8 mouse cellular contexts compared by ENCODE assay signal in genomic region chr9:57074822-57075603, GRCm38 (mm10). TPM values are rescaled to one million over a fixed set of nuclear protein-coding genes. Genes with fewer than 3 reads are reported as not detected.
DNase-seq lines count a peak whose midpoint lies in the region; ATAC-seq and TF ChIP-seq lines count a peak whose summit lies in the region.

No protein-coding gene starts in this region.

- DNase-seq in A20 (ENCODE audit: low read depth, low spot score) = peak; percentile 90
- DNase-seq in adrenal gland, postnatal 14 days = peak; percentile 89
- DNase-seq in heart, adult 9 months (ENCODE audit: low spot score in 2 of 2) = peak; percentile 76 to 82
- peak; percentile 78 to 85 (median 83) for DNase-seq in liver, embryonic 14.5 days (ENCODE audit: low read depth in 3 of 3, low spot score in 3 of 3)
- peak; percentile 73 for DNase-seq in testis, postnatal 14 days (ENCODE audit: low spot score)

- no peak for ATAC-seq in embryonic facial prominence, embryonic 12.5 days (ENCODE audit: insufficient number of reproducible peaks, insufficient read depth, low FRiP score, low TSS enrichment)
- ATAC-seq in kidney, embryonic 14.5 days (ENCODE audit: low FRiP score, low TSS enrichment) = no peak
- no peak for ATAC-seq in liver, embryonic 14.5 days (ENCODE audit: insufficient read depth)
- ATAC-seq in neural tube, embryonic 13.5 days (ENCODE audit: low read depth) = no peak

- H3K9ac ChIP-seq in embryonic facial prominence, embryonic 12.5 days = peak overlapping the region; percentile 72
- H3K9ac ChIP-seq in kidney, embryonic 14.5 days (ENCODE audit: low read depth, low read length) = peak overlapping the region; percentile 74
- peak overlapping the region; percentile 68 for H3K9ac ChIP-seq in liver, embryonic 14.5 days (replicated peaks)
- H3K9ac ChIP-seq in neural tube, embryonic 13.5 days = peak overlapping the region; percentile 65

- H3K27me3 ChIP-seq in embryonic facial prominence, embryonic 12.5 days = no peaks in the 10 kb centered on the region
- no peaks in the 10 kb centered on the region for H3K27me3 ChIP-seq in kidney, embryonic 14.5 days (ENCODE audit: control insufficient read depth, insufficient read depth, low read length)
- no peaks in the 10 kb centered on the region for H3K27me3 ChIP-seq in liver, embryonic 14.5 days (ENCODE audit: control insufficient read depth, insufficient read depth, low read length)
- H3K27me3 ChIP-seq in neural tube, embryonic 13.5 days = no peaks in the 10 kb centered on the region

- peak overlapping the region; percentile 86 for H3K4me3 ChIP-seq in embryonic facial prominence, embryonic 12.5 days
- peak overlapping the region; percentile 81 for H3K4me3 ChIP-seq in kidney, embryonic 14.5 days (ENCODE audit: low read length)
- peak overlapping the region; percentile 76 to 92 for H3K4me3 ChIP-seq in liver, embryonic 14.5 days (ENCODE audit: insufficient read depth in 1 of 2, low read depth in 2 of 2, low read length in 2 of 2)
- peak overlapping the region; percentile 67 for H3K4me3 ChIP-seq in neural tube, embryonic 13.5 days

- WGBS in embryonic facial prominence, embryonic 12.5 days = 6% methylated on average over 17 of the region's 17 CpGs
- WGBS in kidney, embryonic 14.5 days = 6% methylated on average over 17 of the region's 17 CpGs
- 7% methylated on average over 17 of the region's 17 CpGs for WGBS in liver, embryonic 14.5 days (ENCODE audit: insufficient replicate concordance)
- WGBS in neural tube, embryonic 13.5 days = 2% methylated on average over 17 of the region's 17 CpGs

- peak overlapping the region; percentile 94 for H3K27ac ChIP-seq in embryonic facial prominence, embryonic 12.5 days
- H3K27ac ChIP-seq in kidney, embryonic 14.5 days (ENCODE audit: low read depth, low read length) = peak overlapping the region; percentile 92
- H3K27ac ChIP-seq in liver, embryonic 14.5 days = peak overlapping the region; percentile 98
- H3K27ac ChIP-seq in neural tube, embryonic 13.5 days (replicated peaks) = peak overlapping the region; percentile 90

- H3K36me3 ChIP-seq in embryonic facial prominence, embryonic 12.5 days = no peaks in the 10 kb centered on the region
- H3K36me3 ChIP-seq in kidney, embryonic 14.5 days (ENCODE audit: control insufficient read depth, insufficient read depth, low read length) = no peaks in the 10 kb centered on the region
- H3K36me3 ChIP-seq in liver, embryonic 14.5 days (replicated peaks; ENCODE audit: control insufficient read depth, insufficient read depth, low read depth) = no peaks in the 10 kb centered on the region
- no peaks in the 10 kb centered on the region for H3K36me3 ChIP-seq in neural tube, embryonic 13.5 days

- H3K4me2 ChIP-seq in embryonic facial prominence, embryonic 12.5 days (replicated peaks) = peak overlapping the region; percentile 92
- H3K4me2 ChIP-seq in kidney, embryonic 14.5 days (replicated peaks; ENCODE audit: low read depth, low read length) = peak overlapping the region; percentile 47
- peak overlapping the region; percentile 97 for H3K4me2 ChIP-seq in liver, embryonic 14.5 days (ENCODE audit: low read depth)
- peak overlapping the region; percentile 94 for H3K4me2 ChIP-seq in neural tube, embryonic 13.5 days

- H3K9me3 ChIP-seq in embryonic facial prominence, embryonic 12.5 days = no peaks in the 10 kb centered on the region
- H3K9me3 ChIP-seq in kidney, embryonic 14.5 days (ENCODE audit: control insufficient read depth, low read length) = no peaks in the 10 kb centered on the region
- H3K9me3 ChIP-seq in liver, embryonic 14.5 days (ENCODE audit: control insufficient read depth, low read length) = no peaks in the 10 kb centered on the region
- H3K9me3 ChIP-seq in neural tube, embryonic 13.5 days = no peaks in the 10 kb centered on the region

- no peak for TF ChIP-seq EP300 in liver, embryonic 14.5 days (IDR thresholded peaks at IDR 0.05; ENCODE audit: low read depth)

- 0 out of 2 replicates have a peak, but pooled peaks have one; percentile 3 for TF ChIP-seq CTCF in liver, embryonic 14.5 days (IDR thresholded peaks at IDR 0.05; ENCODE audit: low read depth)

- H3K4me1 ChIP-seq in embryonic facial prominence, embryonic 12.5 days = peaks cover 18% of the 10 kb centered on the region; the same call in 1 of the 2 replicates
- H3K4me1 ChIP-seq in kidney, embryonic 14.5 days (ENCODE audit: control insufficient read depth, insufficient read depth, low read length) = peaks cover 12% of the 10 kb centered on the region; the same call in 1 of the 2 replicates
- peaks cover 21 to 27% of the 10 kb centered on the region in 2 experiments for H3K4me1 ChIP-seq in liver, embryonic 14.5 days (replicated peaks; ENCODE audit: control insufficient read depth in 2 of 2, insufficient read depth in 2 of 2, low read length in 1 of 2)
- H3K4me1 ChIP-seq in neural tube, embryonic 13.5 days (replicated peaks) = peaks cover 42% of the 10 kb centered on the region

RNA-seq across cellular contexts. Expression of gene Sin3a, which starts 3.2 kb away (rescaled TPM):
- total RNA-seq in adrenal gland, postnatal 14 days (2021) = 50.6 and 55.0 TPM in 2 replicates
- polyA plus RNA-seq in embryonic facial prominence, embryonic 12.5 days (2016; fragmentation: Nextera tagmentation; extraction: Ambion mirVana) = 41.7 and 48.2 TPM in 2 replicates
- polyA plus RNA-seq in kidney, embryonic 14.5 days (2014; fragmentation: Nextera tagmentation; extraction: Ambion mirVana) = 28.9 and 53.2 TPM in 2 replicates
- 20.5 and 21.6 TPM in 2 replicates for polyA plus RNA-seq in liver, embryonic 14.5 days (2012; rRNA removed)
- polyA plus RNA-seq in liver, embryonic 14.5 days (2014; fragmentation: Nextera tagmentation; extraction: Ambion mirVana) = 14.9 and 16.9 TPM in 2 replicates
- 23.0 and 28.1 TPM in 2 replicates for polyA plus RNA-seq in neural tube, embryonic 13.5 days (2015; fragmentation: Nextera tagmentation; extraction: Ambion mirVana)

RNA-seq across cellular contexts. Expression of gene Man2c1, which starts 55.5 kb away (rescaled TPM):
- 97.2 and 118 TPM in 2 replicates for total RNA-seq in adrenal gland, postnatal 14 days (2021)
- polyA plus RNA-seq in embryonic facial prominence, embryonic 12.5 days (2016; fragmentation: Nextera tagmentation; extraction: Ambion mirVana) = 70.2 and 88.8 TPM in 2 replicates
- 28.5 and 38.7 TPM in 2 replicates for polyA plus RNA-seq in kidney, embryonic 14.5 days (2014; fragmentation: Nextera tagmentation; extraction: Ambion mirVana)
- 27.1 and 35.4 TPM in 2 replicates for polyA plus RNA-seq in liver, embryonic 14.5 days (2012; rRNA removed)
- 7.4 and 11.5 TPM in 2 replicates for polyA plus RNA-seq in liver, embryonic 14.5 days (2014; fragmentation: Nextera tagmentation; extraction: Ambion mirVana)
- polyA plus RNA-seq in neural tube, embryonic 13.5 days (2015; fragmentation: Nextera tagmentation; extraction: Ambion mirVana) = 55.8 and 77.2 TPM in 2 replicates

Comparison
In these comparisons a context has a peak if more than half of its experiments do, and no peak if none do; other contexts are left out.
1. H3K4me2 ChIP-seq: peak in every context shown above with its lines; median percentile 97 in liver, embryonic 14.5 days; 94 in neural tube, embryonic 13.5 days; 92 in embryonic facial prominence, embryonic 12.5 days; 47 in kidney, embryonic 14.5 days.